Mouse (Mus musculus): ENCODE results near the gene Trmt13. TPM values are rescaled to one million over a fixed set of nuclear protein-coding genes. Genes with fewer than 3 reads are reported as not detected.

Trmt13 gene
- 30.0 and 31.5 TPM in 2 replicates for polyA plus RNA-seq (2012; rRNA removed)

GRCm38 (mm10) chr3:116614295-116614892 lies at the start of gene Trmt13:
TSS of gene Trmt13 (minus strand) at chr3:116614587.

DNA sequence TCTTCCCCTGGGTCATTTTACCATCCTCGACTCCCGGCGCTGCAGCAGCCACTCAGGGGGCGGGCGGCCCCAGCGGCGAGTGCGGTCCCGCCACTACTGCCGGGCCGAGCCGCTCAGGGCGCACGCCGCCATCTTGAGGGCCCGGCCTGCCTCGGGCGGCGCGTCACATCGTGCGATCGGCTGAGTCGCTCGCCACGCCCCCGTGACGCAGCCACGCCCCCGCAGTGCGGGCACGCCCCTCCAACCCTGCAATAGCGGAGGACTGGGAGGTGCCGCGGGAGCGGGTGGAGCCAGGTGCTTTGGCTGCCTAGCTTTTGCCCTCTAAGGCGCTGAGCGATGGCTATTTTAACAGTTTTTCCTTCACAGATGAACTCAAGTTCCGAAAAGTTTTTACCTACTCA lies 48.1 kb upstream of the Trmt13 start, which contains the start of gene Mfsd14a:
TSS of gene Mfsd14a (minus strand) at position 215 of the 401 bp plus-strand sequence.

DNA sequence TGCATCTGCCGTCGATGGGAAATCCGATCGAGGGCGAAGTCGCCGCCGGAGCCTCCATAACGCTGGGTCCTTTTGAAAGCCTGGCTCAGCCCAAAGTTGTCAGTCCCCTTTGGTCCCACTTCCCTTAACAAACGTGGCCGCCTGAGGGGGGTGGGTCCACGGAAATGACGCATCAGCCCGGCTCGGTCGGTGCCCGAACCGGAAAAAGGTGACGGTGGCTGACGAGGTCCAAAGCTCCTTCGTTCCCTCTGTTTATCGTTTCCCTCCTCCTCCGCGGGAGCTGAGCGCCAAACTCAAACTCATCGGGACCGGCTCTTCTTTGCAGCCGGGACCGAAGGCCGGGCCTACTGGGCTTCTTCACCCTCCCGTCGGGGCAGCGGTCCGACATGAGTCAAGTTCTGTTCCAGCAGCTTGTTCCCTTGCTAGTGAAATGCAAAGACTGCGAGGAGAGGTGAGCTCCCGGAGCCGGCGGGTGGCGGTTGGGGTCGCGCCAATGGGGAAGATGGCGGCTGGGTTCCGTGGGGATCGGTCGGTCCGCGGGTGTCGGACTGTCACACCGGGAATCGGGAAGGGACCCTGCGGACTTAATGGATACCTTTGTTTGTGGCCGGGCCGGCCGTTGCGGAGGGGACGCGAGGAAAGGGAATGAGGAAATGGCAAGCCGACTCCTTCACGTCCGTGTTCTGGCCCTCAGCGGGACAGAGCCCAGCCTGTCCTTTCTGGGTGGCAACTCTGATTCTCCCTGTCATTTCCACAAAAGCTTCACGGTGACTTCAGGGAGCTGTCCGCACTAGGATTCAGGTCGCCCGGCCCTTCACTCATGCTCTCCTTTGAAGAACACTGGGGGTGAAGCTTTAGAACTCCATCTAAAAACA lies 19.4 kb downstream of the Trmt13 start, which contains the start of gene Sass6:
TSS of gene Sass6 (plus strand) at position 255 of the 875 bp plus-strand sequence.

GRCm38 (mm10) chr3:116562408-116563094 lies 51.8 kb downstream of the Trmt13 start, which contains the start of gene Lrrc39:
TSS of gene Lrrc39 (plus strand) at chr3:116562973.

Other genes starting within 250 kb of the Trmt13 start
- 2.8 and 3.3 TPM in 2 replicates for gene Cdc14a, start 190.6 kb downstream of the Trmt13 start, polyA plus RNA-seq (2012; rRNA removed)
- gene Rtca, start 106.4 kb downstream of the Trmt13 start, polyA plus RNA-seq (2012; rRNA removed), result 103 and 104 TPM in 2 replicates
- 13.7 and 15.6 TPM in 2 replicates for gene Dbt, start 101.5 kb downstream of the Trmt13 start, polyA plus RNA-seq (2012; rRNA removed)
- 0.09 and 0.36 TPM in 2 replicates for gene Lrrc39, start 51.6 kb downstream of the Trmt13 start, polyA plus RNA-seq (2012; rRNA removed)
- 8.3 and 8.5 TPM in 2 replicates for gene Sass6, start 19.6 kb downstream of the Trmt13 start, polyA plus RNA-seq (2012; rRNA removed)
- 44.2 and 48.0 TPM in 2 replicates for gene Mfsd14a, start 48.1 kb upstream of the Trmt13 start, polyA plus RNA-seq (2012; rRNA removed)
- gene Gm43191, start 66.7 kb upstream of the Trmt13 start, polyA plus RNA-seq (2012; rRNA removed), result not detected in 2 replicates
- gene Slc35a3, start 98.2 kb upstream of the Trmt13 start, polyA plus RNA-seq (2012; rRNA removed), result 14.0 and 14.3 TPM in 2 replicates
- gene Agl, start 193.6 kb upstream of the Trmt13 start, polyA plus RNA-seq (2012; rRNA removed), result 13.0 and 13.3 TPM in 2 replicates
- gene Frrs1, start 244.9 kb upstream of the Trmt13 start, polyA plus RNA-seq (2012; rRNA removed), result 3.5 and 3.7 TPM in 2 replicates

Data from central nervous system, embryonic 18 days (tissue).